Mouse (Mus musculus) lung, postnatal 0 days (tissue): ENCODE measurements around the gene Neu3.

Source experiments
- CTCF ChIP-seq: IDR thresholded peaks from 2 replicates; pipeline ENCODE4 v1.5.1; 2016; ENCODE audit warnings: antibody characterized with exemption, mild to moderate bottlenecking
- EP300 ChIP-seq: IDR thresholded peaks from 2 replicates; pipeline ENCODE4 v1.6.1; 2016; ENCODE audit warnings: antibody characterized with exemption, mild to moderate bottlenecking, control low read depth

DNA sequence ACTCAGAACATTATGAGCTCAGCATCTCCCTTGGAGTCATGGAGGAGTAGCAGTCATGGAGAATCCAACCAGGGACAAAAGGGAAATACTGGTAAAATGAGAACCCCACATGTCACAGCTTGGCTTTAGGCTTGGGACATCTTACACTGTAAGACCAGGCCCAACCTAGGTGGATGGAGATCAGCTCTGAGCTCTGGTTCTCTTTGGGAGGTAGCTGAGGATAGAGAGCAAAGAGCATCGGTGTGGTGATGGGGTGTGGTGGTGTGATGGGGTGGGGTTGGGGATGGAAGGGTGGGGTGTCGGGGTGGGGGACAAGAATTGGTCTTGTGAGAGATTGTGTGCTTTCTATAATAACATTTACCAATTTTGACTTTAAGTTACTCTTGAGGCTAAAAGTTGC is 17.4 kb downstream of the Neu3 start:
- TF ChIP-seq CTCF (no peak), EP300 (no peak)
